Mouse (Mus musculus) neural tube, embryonic 11.5 days (tissue): ENCODE results near the gene Ube3b. TPM values are rescaled to one million over a fixed set of nuclear protein-coding genes. Genes with fewer than 3 reads are reported as not detected.

Experiments used
- ATAC-seq: fragments of 200-750 bp; cut with Nextera tagmentation; 2 replicates; pipeline ENCODE4 v1.8.0; 2017; ENCODE audit warnings: moderate number of reproducible peaks, mild to moderate bottlenecking, moderate TSS enrichment, moderate library complexity; ENCODE audit not compliant: insufficient read depth, low FRiP score, low TSS enrichment
- DNase-seq: peaks from one replicate; pipeline ENCODE4 v3.0.0-alpha.2; 2015; ENCODE audit warnings: low spot score
- H3K27ac ChIP-seq: fragments of 300-500 bp; sonication (generic); 2 replicates; pipeline ENCODE4 v1.5.1; 2014; ENCODE audit warnings: low read depth, mild to moderate bottlenecking, low read length
- H3K27me3 ChIP-seq: fragments of 300-500 bp; sonication (generic); 2 replicates; pipeline ENCODE4 v1.6.1; 2014; ENCODE audit warnings: mild to moderate bottlenecking, low read length, mixed read lengths; ENCODE audit not compliant: control insufficient read depth, insufficient read depth
- H3K36me3 ChIP-seq: fragments of 300-500 bp; sonication (generic); 2 replicates; pipeline ENCODE4 v1.6.1; 2014; ENCODE audit warnings: mild to moderate bottlenecking, low read length, moderate library complexity, mixed read lengths; ENCODE audit not compliant: control insufficient read depth, insufficient read depth
- H3K4me1 ChIP-seq: fragments of 300-500 bp; sonication (generic); 2 replicates; pipeline ENCODE4 v1.6.1; 2014; ENCODE audit warnings: low read length, mixed read lengths; ENCODE audit not compliant: control insufficient read depth, insufficient read depth
- H3K4me2 ChIP-seq: fragments of 300-500 bp; sonication (generic); 2 replicates; pipeline ENCODE4 v1.6.1; 2014; ENCODE audit warnings: low read depth, mild to moderate bottlenecking, moderate library complexity
- H3K4me3 ChIP-seq: fragments of 300-500 bp; sonication (generic); 2 replicates; pipeline ENCODE4 v1.5.1; 2014; ENCODE audit warnings: low read depth, low read length
- H3K9ac ChIP-seq: fragments of 300-500 bp; sonication (generic); 2 replicates; pipeline ENCODE4 v1.6.1; 2014; ENCODE audit warnings: mild to moderate bottlenecking, low read length
- H3K9me3 ChIP-seq: fragments of 300-500 bp; sonication (generic); 2 replicates; pipeline ENCODE4 v1.6.1; 2016; ENCODE audit warnings: low read length; ENCODE audit not compliant: control insufficient read depth
- WGBS: fragments of 180-500 bp; shearing (Covaris S2); extraction: QIAGEN DNeasy Blood & Tissue Kit; methylation state at CpG from one replicate; pipeline ENCODE4 v1.1.7; 2014; 5-methylcytosine and 5-hydroxymethylcytosine counted together
- polyA plus RNA-seq: library from polyadenylated mRNA; unstranded; fragments of >200 nt; fragmentation: Nextera tagmentation; extraction: Ambion mirVana; gene quantifications from 2 replicates; pipeline ENCODE4 v1.2.1, GENCODE M21; 2014

Gene Ube3b
- polyA plus RNA-seq, 1 experiment from 2014 or later, result 60.5 TPM

GRCm38 (mm10) chr5:114426732-114427131, 46.3 kb downstream of the Ube3b start:
- Histone ChIP-seq H3K27ac (no peak overlapping the region), H3K27me3 (no peaks in the 10 kb centered on the region), H3K9ac (no peak overlapping the region), H3K36me3 (no peaks in the 10 kb centered on the region), H3K4me3 (no peak overlapping the region), H3K9me3 (no peaks in the 10 kb centered on the region), H3K4me2 (no peak overlapping the region), H3K4me1 (peaks cover 4% of the 10 kb centered on the region; the same call in 1 of the 2 replicates)
- 71% methylated on average over 6 of the region's 6 CpGs for WGBS
- no peak for ATAC-seq
- no peak for DNase-seq

GRCm38 (mm10) chr5:114428621-114429020, 48.2 kb downstream of the Ube3b start:
- no peak for DNase-seq
- WGBS, result 60% methylated on average over 18 of the region's 18 CpGs
- Histone ChIP-seq H3K27me3 (no peaks in the 10 kb centered on the region), H3K4me3 (no peak overlapping the region), H3K27ac (no peak overlapping the region), H3K9me3 (no peaks in the 10 kb centered on the region), H3K36me3 (no peaks in the 10 kb centered on the region), H3K4me1 (peaks cover 4% of the 10 kb centered on the region; the same call in 1 of the 2 replicates), H3K9ac (no peak overlapping the region), H3K4me2 (no peak overlapping the region)
- ATAC-seq, result no peak

GRCm38 (mm10) chr5:114429781-114430180, 49.4 kb downstream of the Ube3b start:
- H3K4me1 ChIP-seq, result peaks cover 4% of the 10 kb centered on the region; the same call in 1 of the 2 replicates
- H3K27ac ChIP-seq, result no peak overlapping the region
- H3K9me3 ChIP-seq, result no peaks in the 10 kb centered on the region
- 88% methylated on average over 7 of the region's 7 CpGs for WGBS
- H3K36me3 ChIP-seq, result 0 out of 2 replicates have a peak, but pooled peaks cover 2% of the 10 kb centered on the region
- DNase-seq, result no peak
- H3K27me3 ChIP-seq, result no peaks in the 10 kb centered on the region
- no peak overlapping the region for H3K4me3 ChIP-seq
- H3K9ac ChIP-seq, result no peak overlapping the region
- H3K4me2 ChIP-seq, result no peak overlapping the region
- no peak for ATAC-seq

GRCm38 (mm10) chr5:114434359-114434758, 54.0 kb downstream of the Ube3b start:
- Histone ChIP-seq H3K9me3 (no peaks in the 10 kb centered on the region), H3K27me3 (no peaks in the 10 kb centered on the region), H3K9ac (no peak overlapping the region), H3K27ac (no peak overlapping the region), H3K36me3 (0 out of 2 replicates have a peak, but pooled peaks cover 3% of the 10 kb centered on the region), H3K4me1 (no peaks in the 10 kb centered on the region), H3K4me3 (no peak overlapping the region), H3K4me2 (no peak overlapping the region)
- 83% methylated on average over 8 of the region's 8 CpGs for WGBS
- no peak for ATAC-seq
- no peak for DNase-seq

- Histone ChIP-seq H3K27ac (no peak overlapping the region), H3K4me2 (no peak overlapping the region), H3K9me3 (no peaks in the 10 kb centered on the region), H3K4me1 (no peaks in the 10 kb centered on the region), H3K36me3 (0 out of 2 replicates have a peak, but pooled peaks cover 3% of the 10 kb centered on the region), H3K4me3 (no peak overlapping the region), H3K9ac (no peak overlapping the region), H3K27me3 (no peaks in the 10 kb centered on the region)
- DNase-seq (no peak), ATAC-seq (no peak)
- 97% methylated on average over 14 of the region's 14 CpGs for WGBS
Observed at GRCm38 (mm10) chr5:114435588-114435987, 55.2 kb downstream of the Ube3b start.

- DNase-seq, result peak; percentile 98
- peak within 1 kb of the TSS; percentile 67 for H3K9ac ChIP-seq
- peaks cover 10% of the 10 kb centered on the region; the same call in 1 of the 2 replicates for H3K4me1 ChIP-seq
- WGBS, result 3% methylated on average over 43 of the region's 43 CpGs
- ATAC-seq, result peak; percentile 98
- H3K36me3 ChIP-seq, result peaks cover 2% of the 10 kb centered on the region; the same call in 1 of the 2 replicates
- H3K4me2 ChIP-seq, result peak within 1 kb of the TSS; percentile 72
- peak within 1 kb of the TSS; percentile 73 for H3K4me3 ChIP-seq
- H3K27me3 ChIP-seq, result no peaks in the 10 kb centered on the region
- no peaks in the 10 kb centered on the region for H3K9me3 ChIP-seq
- H3K27ac ChIP-seq, result no peak within 1 kb of the TSS
Observed at GRCm38 (mm10) chr5:114443566-114444367, 63.4 kb downstream of the Ube3b start, which contains the start of the genes Mmab and Mvk. TSS of gene Mmab (minus strand) at chr5:114444060. TSS of gene Mvk (plus strand) at chr5:114444269.

GRCm38 (mm10) chr5:114444368-114444692, 63.9 kb downstream of the Ube3b start:
- DNase-seq, result no peak
- H3K27me3 ChIP-seq, result no peaks in the 10 kb centered on the region
- H3K4me1 ChIP-seq, result peaks cover 10% of the 10 kb centered on the region; the same call in 1 of the 2 replicates
- H3K9ac ChIP-seq, result peak overlapping the region; percentile 67
- peaks cover 2% of the 10 kb centered on the region; the same call in 1 of the 2 replicates for H3K36me3 ChIP-seq
- no peak for ATAC-seq
- peak overlapping the region; percentile 73 for H3K4me3 ChIP-seq
- no peaks in the 10 kb centered on the region for H3K9me3 ChIP-seq
- H3K4me2 ChIP-seq, result peak overlapping the region; percentile 72
- WGBS, result 1% methylated on average over 21 of the region's 21 CpGs
- no peak overlapping the region for H3K27ac ChIP-seq

- no peak overlapping the region for H3K9ac ChIP-seq
- H3K36me3 ChIP-seq, result peaks cover 9% of the 10 kb centered on the region
- ATAC-seq (no peak), DNase-seq (no peak)
- 93% methylated on average over 4 of the region's 4 CpGs for WGBS
- H3K4me3 ChIP-seq, result no peak overlapping the region
- no peaks in the 10 kb centered on the region for H3K9me3 ChIP-seq
- no peaks in the 10 kb centered on the region for H3K27me3 ChIP-seq
- peaks cover 8% of the 10 kb centered on the region; the same call in 1 of the 2 replicates for H3K4me1 ChIP-seq
- H3K4me2 ChIP-seq, result no peak overlapping the region
- no peak overlapping the region for H3K27ac ChIP-seq
Observed at GRCm38 (mm10) chr5:114449011-114449410, 68.6 kb downstream of the Ube3b start.

GRCm38 (mm10) chr5:114456287-114456686, 75.9 kb downstream of the Ube3b start:
- Histone ChIP-seq H3K9ac (no peak overlapping the region; the same call in 1 of the 2 replicates), H3K36me3 (no peaks in the 10 kb centered on the region; the same call in 1 of the 2 replicates), H3K27me3 (no peaks in the 10 kb centered on the region), H3K27ac (0 out of 2 replicates have a peak overlapping the region, but pooled peaks have one; percentile 8), H3K4me3 (no peak overlapping the region), H3K9me3 (no peaks in the 10 kb centered on the region), H3K4me2 (no peak overlapping the region), H3K4me1 (no peaks in the 10 kb centered on the region)
- ATAC-seq (no peak), DNase-seq (no peak)
- 64% methylated on average over 9 of the region's 9 CpGs for WGBS
